Mouse (Mus musculus) heart, embryonic 16.5 days (tissue): ENCODE measurements around the gene Idh1. TPM values are rescaled to one million over a fixed set of nuclear protein-coding genes. Genes with fewer than 3 reads are reported as not detected.

Experiments
- ATAC-seq: fragments of 200-750 bp; cut with Nextera tagmentation; replicated peaks from 2 replicates; pipeline ENCODE4 v1.8.0; 2017; ENCODE audit warnings: moderate number of reproducible peaks; ENCODE audit not compliant: insufficient read depth, low FRiP score; ENCODE audit errors: extremely low read depth
- H3K27ac ChIP-seq: fragments of 300-500 bp; sonication (generic); 2 replicates; pipeline ENCODE4 v1.5.1; 2014; ENCODE audit warnings: mild to moderate bottlenecking, low read length, control low read depth, moderate library complexity
- H3K27me3 ChIP-seq: fragments of 300-500 bp; sonication (generic); 2 replicates; pipeline ENCODE4 v1.6.1; 2014; ENCODE audit warnings: low read length, mixed read lengths; ENCODE audit not compliant: control insufficient read depth, insufficient read depth
- H3K36me3 ChIP-seq: fragments of 300-500 bp; sonication (generic); 2 replicates; pipeline ENCODE4 v1.6.1; 2014; ENCODE audit not compliant: control insufficient read depth, insufficient read depth
- H3K4me1 ChIP-seq: fragments of 300-500 bp; sonication (generic); 2 replicates; pipeline ENCODE4 v1.6.1; 2014; ENCODE audit warnings: low read length, mixed read lengths; ENCODE audit not compliant: control insufficient read depth, insufficient read depth
- H3K4me2 ChIP-seq: fragments of 300-500 bp; sonication (generic); 2 replicates; pipeline ENCODE4 v1.6.1; 2014; ENCODE audit warnings: low read depth, mild to moderate bottlenecking, control low read depth, low read length
- H3K4me3 ChIP-seq: fragments of 300-500 bp; sonication (generic); 2 replicates; pipeline ENCODE4 v1.5.1; 2014; ENCODE audit warnings: mild to moderate bottlenecking, control low read depth, low read length
- H3K9ac ChIP-seq: fragments of 300-500 bp; sonication (generic); 2 replicates; pipeline ENCODE4 v1.6.1; 2014; ENCODE audit warnings: low read length, control low read depth
- H3K9me3 ChIP-seq: fragments of 300-500 bp; sonication (generic); replicated peaks from 2 replicates; pipeline ENCODE4 v1.6.1; 2016; ENCODE audit warnings: low read length; ENCODE audit not compliant: control insufficient read depth
- WGBS: fragments of 180-500 bp; shearing (Covaris S2); extraction: QIAGEN DNeasy Blood & Tissue Kit; methylation state at CpG from one replicate; pipeline ENCODE4 v1.1.7; 2014; 5-methylcytosine and 5-hydroxymethylcytosine counted together
- polyA plus RNA-seq: library from polyadenylated mRNA; unstranded; fragments of >200 nt; fragmentation: Nextera tagmentation; extraction: Ambion mirVana; gene quantifications from 2 replicates; pipeline ENCODE4 v1.2.1, GENCODE M21; 2015

Idh1 gene
- polyA plus RNA-seq, 1 experiment from 2014 or later: 65.2 TPM

- Histone ChIP-seq H3K4me1 (no peaks in the 10 kb centered on the region), H3K4me2 (no peak overlapping the region), H3K36me3 (no peaks in the 10 kb centered on the region), H3K4me3 (no peak overlapping the region), H3K27me3 (no peaks in the 10 kb centered on the region), H3K9ac (no peak overlapping the region), H3K9me3 (no peaks in the 10 kb centered on the region), H3K27ac (no peak overlapping the region)
- 78% methylated on average over 1 of the region's 1 CpGs for WGBS
- ATAC-seq: no peak
Measured at GRCm38 (mm10) chr1:65132833-65133232, 53.5 kb downstream of the Idh1 start.

DNA sequence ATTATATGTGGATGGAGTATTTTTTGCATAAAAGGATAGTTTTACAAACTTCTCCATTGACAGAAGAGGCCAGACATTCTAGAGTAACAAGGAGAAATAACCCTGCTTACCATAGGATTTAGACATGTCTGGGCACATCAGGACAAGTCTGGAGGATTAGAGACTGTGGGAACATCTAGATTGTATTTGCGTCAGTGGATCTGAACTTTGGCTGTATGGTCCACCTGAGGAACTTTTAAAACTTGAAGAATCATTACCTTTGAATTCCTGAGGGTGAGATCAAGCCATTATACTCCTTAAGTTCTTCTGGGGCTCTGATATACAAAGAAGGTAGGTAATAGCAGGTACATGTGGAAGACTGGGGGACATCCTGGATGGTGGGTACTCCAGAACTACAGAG, 54.6 kb downstream of the Idh1 start:
- Histone ChIP-seq H3K9me3 (no peaks in the 10 kb centered on the region), H3K4me3 (no peak overlapping the region), H3K36me3 (no peaks in the 10 kb centered on the region), H3K27me3 (no peaks in the 10 kb centered on the region), H3K4me1 (no peaks in the 10 kb centered on the region), H3K9ac (no peak overlapping the region), H3K4me2 (no peak overlapping the region), H3K27ac (no peak overlapping the region)
- no peak for ATAC-seq
- 87% methylated on average over 1 of the region's 1 CpGs for WGBS

- H3K4me3 ChIP-seq: no peak overlapping the region
- no peak for ATAC-seq
- H3K9ac ChIP-seq: no peak overlapping the region
- no peaks in the 10 kb centered on the region for H3K9me3 ChIP-seq
- no peak overlapping the region for H3K4me2 ChIP-seq
- 77% methylated on average over 3 of the region's 3 CpGs for WGBS
- no peaks in the 10 kb centered on the region for H3K27me3 ChIP-seq
- no peak overlapping the region for H3K27ac ChIP-seq
- no peaks in the 10 kb centered on the region for H3K4me1 ChIP-seq
- no peaks in the 10 kb centered on the region for H3K36me3 ChIP-seq
Measured at GRCm38 (mm10) chr1:65130226-65130625, 56.1 kb downstream of the Idh1 start.

DNA sequence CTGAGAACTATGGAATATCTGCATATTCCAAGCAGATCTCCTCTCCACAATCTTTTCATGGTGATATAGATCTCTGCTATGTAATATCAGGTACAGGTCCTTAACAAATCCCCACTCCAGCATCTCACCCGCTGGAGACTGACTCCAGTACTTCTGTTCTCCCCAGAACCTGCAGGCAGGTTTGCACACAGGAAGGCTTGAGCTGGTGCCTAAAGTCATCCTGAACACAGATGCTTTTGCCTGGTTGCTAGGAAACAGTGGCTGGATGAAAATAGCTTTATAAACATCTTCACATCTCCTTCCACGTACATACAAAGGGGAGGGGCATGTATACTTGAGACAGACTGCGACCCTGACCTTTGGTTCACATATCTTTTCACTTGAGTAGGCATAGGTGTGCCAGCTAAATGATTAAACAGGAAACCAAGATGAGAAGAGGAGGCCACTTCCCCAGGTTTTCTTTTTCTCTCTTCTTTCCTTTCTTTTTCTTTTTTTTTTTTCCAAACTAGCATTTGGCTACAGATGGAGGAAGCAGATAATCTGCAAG, 56.6 kb downstream of the Idh1 start:
- Histone ChIP-seq H3K4me1 (no peaks in the 10 kb centered on the region), H3K4me3 (no peak overlapping the region), H3K9ac (no peak overlapping the region), H3K36me3 (no peaks in the 10 kb centered on the region), H3K27me3 (no peaks in the 10 kb centered on the region), H3K9me3 (no peaks in the 10 kb centered on the region), H3K27ac (no peak overlapping the region), H3K4me2 (no peak overlapping the region)
- ATAC-seq: no peak
- WGBS: 65% methylated on average over 3 of the region's 3 CpGs

DNA sequence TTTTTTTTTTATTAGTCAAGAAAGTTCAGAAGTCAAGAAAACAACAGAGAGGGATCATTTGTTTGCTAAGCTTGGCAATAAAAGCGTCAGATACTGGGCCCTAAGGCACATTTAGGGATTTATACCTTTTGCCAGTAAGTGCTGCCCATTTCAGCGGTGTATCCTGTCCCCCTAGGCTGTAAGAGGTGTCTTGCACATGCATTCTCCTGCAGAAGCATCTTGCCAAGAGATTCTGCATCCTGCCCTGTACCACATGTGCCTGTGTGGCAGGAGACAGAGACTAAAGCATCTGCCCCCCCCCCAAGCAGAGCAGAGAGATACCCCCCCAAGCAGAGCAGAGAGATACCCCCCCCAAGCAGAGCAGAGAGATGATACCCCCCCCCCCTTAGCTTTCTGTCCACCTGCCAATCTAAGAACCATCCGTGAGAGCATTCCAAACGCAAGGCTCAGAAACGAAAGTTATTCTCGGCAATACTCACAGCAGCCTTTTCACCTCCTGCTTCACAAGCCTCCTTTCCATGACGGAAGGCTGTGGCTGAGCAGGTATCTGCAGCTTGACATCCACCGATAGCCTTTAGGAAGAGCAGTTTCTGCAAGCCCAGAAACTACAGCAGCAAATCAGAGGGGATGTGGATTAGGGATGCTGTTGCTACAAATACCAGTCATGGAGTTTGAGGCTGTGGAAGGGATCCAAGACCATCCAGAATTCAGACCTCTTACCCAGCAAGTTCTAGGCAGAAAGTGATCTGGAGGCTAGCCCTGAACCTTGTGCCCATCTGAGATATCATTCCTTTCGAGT, 63.5 kb downstream of the Idh1 start, which contains the start of gene D630023F18Rik:
Gene D630023F18Rik (minus strand): TSS at position 641 of the 799 bp plus-strand sequence.
- peak within 1 kb of the TSS; percentile 64 for H3K4me2 ChIP-seq
- no peak within 1 kb of the TSS for H3K27ac ChIP-seq
- H3K9ac ChIP-seq: peak within 1 kb of the TSS; percentile 37
- H3K4me3 ChIP-seq: peak within 1 kb of the TSS; percentile 45
- WGBS: 27% methylated on average over 9 of the region's 9 CpGs
- no peaks in the 10 kb centered on the region for H3K4me1 ChIP-seq
- H3K27me3 ChIP-seq: no peaks in the 10 kb centered on the region
- H3K36me3 ChIP-seq: no peaks in the 10 kb centered on the region
- ATAC-seq: no peak
- H3K9me3 ChIP-seq: no peaks in the 10 kb centered on the region

DNA sequence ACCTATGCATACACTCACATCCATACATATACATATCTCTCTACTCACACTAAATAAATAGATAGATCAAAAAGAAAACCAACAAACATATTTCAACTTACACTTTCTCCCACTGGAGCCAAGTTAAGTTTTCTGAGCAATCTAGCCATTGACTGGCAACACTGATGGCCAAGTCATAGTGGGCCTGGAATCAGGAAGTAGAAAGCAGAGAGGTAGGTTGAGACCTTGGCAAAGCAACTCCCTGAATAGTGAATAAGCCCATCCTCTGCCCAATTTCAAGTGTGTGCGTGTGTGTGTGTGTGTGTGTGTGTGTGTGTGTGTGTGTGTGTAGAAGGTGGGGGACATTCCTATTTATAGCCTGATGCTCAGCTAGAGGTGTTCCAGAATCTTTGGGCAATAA, 66.9 kb downstream of the Idh1 start, which contains the start of gene Gm28845:
Gene Gm28845 (minus strand): TSS at position 121 of the 400 bp plus-strand sequence.
- H3K9ac ChIP-seq: no peak within 1 kb of the TSS
- no peak within 1 kb of the TSS for H3K27ac ChIP-seq
- no peaks in the 10 kb centered on the region for H3K36me3 ChIP-seq
- H3K9me3 ChIP-seq: no peaks in the 10 kb centered on the region
- 82% methylated on average over 1 of the region's 1 CpGs for WGBS
- no peak within 1 kb of the TSS for H3K4me2 ChIP-seq
- no peaks in the 10 kb centered on the region for H3K27me3 ChIP-seq
- no peak for ATAC-seq
- H3K4me3 ChIP-seq: no peak within 1 kb of the TSS
- H3K4me1 ChIP-seq: no peaks in the 10 kb centered on the region

GRCm38 (mm10) chr1:65118150-65118913, 68.0 kb downstream of the Idh1 start:
- WGBS: 66% methylated on average over 8 of the region's 8 CpGs
- no peak overlapping the region for H3K27ac ChIP-seq
- ATAC-seq: peak; percentile 14; the same call in 1 of the 2 replicates
- H3K4me3 ChIP-seq: no peak overlapping the region
- no peaks in the 10 kb centered on the region for H3K36me3 ChIP-seq
- H3K4me2 ChIP-seq: no peak overlapping the region
- no peak overlapping the region for H3K9ac ChIP-seq
- H3K27me3 ChIP-seq: no peaks in the 10 kb centered on the region
- H3K4me1 ChIP-seq: no peaks in the 10 kb centered on the region
- no peaks in the 10 kb centered on the region for H3K9me3 ChIP-seq

- no peaks in the 10 kb centered on the region for H3K27me3 ChIP-seq
- 86% methylated on average over 5 of the region's 5 CpGs for WGBS
- ATAC-seq: no peak
- no peak overlapping the region for H3K4me2 ChIP-seq
- no peaks in the 10 kb centered on the region for H3K9me3 ChIP-seq
- no peak overlapping the region for H3K4me3 ChIP-seq
- H3K36me3 ChIP-seq: no peaks in the 10 kb centered on the region
- peaks cover 3% of the 10 kb centered on the region; the same call in 1 of the 2 replicates for H3K4me1 ChIP-seq
- H3K9ac ChIP-seq: no peak overlapping the region
- no peak overlapping the region for H3K27ac ChIP-seq
Measured at GRCm38 (mm10) chr1:65113536-65114172, 72.6 kb downstream of the Idh1 start.
